Mouse (Mus musculus): ENCODE results near the gene Srsf1. TPM values are rescaled to one million over a fixed set of nuclear protein-coding genes. Genes with fewer than 3 reads are reported as not detected.
A peak's percentile ranks its signal among the peaks of the same experiment; 100 is the strongest.

Srsf1 gene
- polyA plus RNA-seq, 1 experiment from 2014 or later = 244 TPM

GRCm38 (mm10) chr11:88061892-88062625 lies 14.9 kb downstream of the Srsf1 start:
- no peaks in the 10 kb centered on the region for H3K36me3 ChIP-seq
- H3K4me1 ChIP-seq = peaks cover under 1% of the 10 kb centered on the region
- H3K4me3 ChIP-seq = no peak overlapping the region
- no peaks in the 10 kb centered on the region for H3K27me3 ChIP-seq
- no peak overlapping the region for H3K27ac ChIP-seq
- H3K4me2 ChIP-seq = no peak overlapping the region
- H3K9ac ChIP-seq = no peak overlapping the region
- no peaks in the 10 kb centered on the region for H3K9me3 ChIP-seq
- WGBS = 79% methylated on average over 2 of the region's 2 CpGs
- no peak for ATAC-seq (ENCODE audit: insufficient number of reproducible peaks, low FRiP score, low TSS enrichment, low read depth)

DNA sequence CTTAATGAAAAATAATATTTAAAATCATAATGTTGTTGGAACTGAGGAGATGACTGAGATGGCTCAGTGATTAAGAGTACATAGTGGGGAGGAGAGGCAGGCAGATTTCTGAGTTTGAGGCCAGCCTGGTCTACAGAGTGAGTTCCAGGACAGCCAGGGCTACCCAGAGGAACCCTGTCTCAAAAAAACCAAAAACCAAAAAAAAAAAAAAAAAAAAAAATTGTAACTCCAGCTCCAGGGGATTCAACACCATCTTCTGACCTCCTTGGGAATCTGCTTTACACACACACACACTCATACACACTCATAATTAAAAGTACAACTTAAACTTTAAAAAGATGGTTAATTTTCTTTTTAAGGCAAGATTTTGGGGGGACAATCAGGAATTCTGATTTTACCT lies 18.6 kb downstream of the Srsf1 start:
- Histone ChIP-seq H3K36me3 (no peaks in the 10 kb centered on the region), H3K4me1 (peaks cover 16% of the 10 kb centered on the region), H3K27me3 (no peaks in the 10 kb centered on the region), H3K9me3 (no peaks in the 10 kb centered on the region), H3K9ac (no peak overlapping the region), H3K4me2 (no peak overlapping the region), H3K27ac (no peak overlapping the region), H3K4me3 (no peak overlapping the region)
- ATAC-seq (ENCODE audit: insufficient number of reproducible peaks, low FRiP score, low TSS enrichment, low read depth) = no peak

DNA sequence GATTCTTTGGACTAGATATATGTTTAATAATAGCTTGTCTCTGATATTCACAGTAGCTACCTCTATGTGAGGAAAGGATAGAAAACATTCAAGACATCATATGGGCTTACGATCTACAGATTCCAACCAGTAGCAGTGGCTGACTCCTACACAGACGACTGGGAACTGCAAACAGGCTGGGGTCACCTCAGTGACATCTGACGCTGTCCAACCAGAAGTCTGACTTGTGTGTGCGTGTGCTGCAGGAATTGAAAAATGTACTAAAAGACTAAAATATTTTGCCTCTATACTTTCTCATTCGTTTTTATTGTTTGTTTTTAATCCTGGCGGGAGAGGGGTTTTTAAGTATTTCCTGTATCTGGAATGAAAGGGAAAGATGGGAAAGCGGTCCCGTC lies 20.0 kb downstream of the Srsf1 start:
- peak overlapping the region; percentile 72 for H3K4me3 ChIP-seq
- peaks cover 30% of the 10 kb centered on the region for H3K4me1 ChIP-seq
- no peak for ATAC-seq (ENCODE audit: insufficient number of reproducible peaks, low FRiP score, low TSS enrichment, low read depth)
- H3K4me2 ChIP-seq = peak overlapping the region; percentile 74
- no peaks in the 10 kb centered on the region for H3K27me3 ChIP-seq
- H3K36me3 ChIP-seq = no peaks in the 10 kb centered on the region
- H3K9me3 ChIP-seq = no peaks in the 10 kb centered on the region
- peak overlapping the region; percentile 92 for H3K9ac ChIP-seq
- WGBS = 2% methylated on average over 8 of the region's 8 CpGs
- H3K27ac ChIP-seq = peak overlapping the region; percentile 98

- no peaks in the 10 kb centered on the region for H3K9me3 ChIP-seq
- H3K27ac ChIP-seq = peak within 1 kb of the TSS; percentile 98
- H3K4me1 ChIP-seq = peaks cover 31% of the 10 kb centered on the region
- ATAC-seq (ENCODE audit: insufficient number of reproducible peaks, low FRiP score, low TSS enrichment, low read depth) = peak; percentile 85
- WGBS = 1% methylated on average over 59 of the region's 81 CpGs
- H3K27me3 ChIP-seq = no peaks in the 10 kb centered on the region
- H3K36me3 ChIP-seq = no peaks in the 10 kb centered on the region
- H3K9ac ChIP-seq = peak within 1 kb of the TSS; percentile 92
- H3K4me2 ChIP-seq = peak within 1 kb of the TSS; percentile 74
- peak within 1 kb of the TSS; percentile 72 for H3K4me3 ChIP-seq
Measured at GRCm38 (mm10) chr11:88067586-88068410, 20.6 kb downstream of the Srsf1 start, which contains the start of gene Vezf1. TSS of gene Vezf1 (plus strand) at chr11:88068279.

DNA sequence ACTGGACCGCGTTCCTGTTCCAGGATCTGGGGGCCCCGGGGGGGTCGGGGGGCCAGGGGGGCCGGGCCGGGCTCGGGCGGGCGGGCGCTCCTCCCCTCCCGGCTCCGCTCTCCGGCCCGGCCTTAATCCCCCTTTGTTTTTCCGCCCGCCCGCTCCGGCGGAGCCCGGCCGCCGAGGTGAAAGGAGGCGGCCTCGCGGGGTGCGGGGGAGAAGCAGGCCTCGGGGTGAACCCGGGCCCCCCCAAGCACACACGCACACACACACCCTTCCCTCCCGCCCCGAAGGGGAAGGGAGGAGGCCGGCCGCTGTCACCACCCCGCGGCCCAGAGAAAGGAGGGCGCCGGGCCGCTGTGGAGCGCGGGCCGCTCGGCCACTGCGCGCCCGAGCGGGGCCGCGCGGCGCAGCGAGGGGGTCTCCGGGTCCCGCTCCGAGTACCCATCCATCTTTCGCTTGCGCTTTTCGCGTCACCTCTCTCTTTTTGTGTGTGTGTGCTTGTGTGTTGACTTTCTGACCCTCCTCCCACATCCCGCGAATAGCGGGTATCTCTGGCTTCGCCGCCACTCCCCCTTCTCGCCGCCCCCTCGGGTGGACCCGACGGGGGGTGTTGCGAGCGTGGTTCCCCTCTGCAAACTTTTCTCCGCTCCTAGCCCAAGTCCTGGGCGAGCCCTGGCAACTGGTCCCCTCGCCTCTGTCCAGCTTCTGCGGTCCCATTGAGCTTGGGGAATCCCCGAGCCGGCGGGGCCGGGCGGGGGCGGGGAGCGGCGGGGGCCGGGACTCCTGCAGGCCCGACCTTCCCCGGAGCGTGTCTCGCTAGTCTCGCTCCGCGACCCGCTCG lies 21.5 kb downstream of the Srsf1 start:
- H3K4me1 ChIP-seq = peaks cover 37% of the 10 kb centered on the region
- under 1% methylated on average over 70 of the region's 92 CpGs for WGBS
- H3K27ac ChIP-seq = peak overlapping the region; percentile 98
- H3K9me3 ChIP-seq = no peaks in the 10 kb centered on the region
- no peaks in the 10 kb centered on the region for H3K27me3 ChIP-seq
- H3K4me2 ChIP-seq = peak overlapping the region; percentile 63
- H3K36me3 ChIP-seq = peaks cover 8% of the 10 kb centered on the region; the same call in 1 of the 2 replicates
- peak overlapping the region; percentile 72 for H3K4me3 ChIP-seq
- ATAC-seq (ENCODE audit: insufficient number of reproducible peaks, low FRiP score, low TSS enrichment, low read depth) = peak; percentile 68
- peak overlapping the region; percentile 92 for H3K9ac ChIP-seq

DNA sequence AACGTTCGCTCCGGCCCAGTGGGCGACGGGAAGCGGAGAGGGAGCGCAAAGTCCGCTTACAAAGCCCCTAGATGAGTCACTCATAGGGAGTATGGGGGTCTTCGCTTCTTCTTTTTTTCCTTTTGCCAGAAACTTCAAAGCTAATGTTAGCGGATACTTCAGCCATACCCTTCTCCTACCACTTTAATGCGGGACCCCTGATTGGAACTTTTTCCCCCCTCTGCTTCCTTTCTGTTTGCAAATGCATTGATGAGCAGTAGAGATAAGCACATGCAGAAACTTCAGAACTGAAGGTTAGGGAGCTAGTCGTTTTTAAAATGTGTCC lies 22.0 kb downstream of the Srsf1 start:
- Histone ChIP-seq H3K4me3 (peak overlapping the region; percentile 72), H3K4me1 (peaks cover 37% of the 10 kb centered on the region), H3K27me3 (no peaks in the 10 kb centered on the region), H3K36me3 (peaks cover 14% of the 10 kb centered on the region; the same call in 1 of the 2 replicates), H3K4me2 (peak overlapping the region; percentile 63), H3K27ac (peak overlapping the region; percentile 98), H3K9ac (peak overlapping the region; percentile 92), H3K9me3 (no peaks in the 10 kb centered on the region)
- ATAC-seq (ENCODE audit: insufficient number of reproducible peaks, low FRiP score, low TSS enrichment, low read depth) = no peak
- WGBS = 1% methylated on average over 12 of the region's 12 CpGs

GRCm38 (mm10) chr11:88070392-88070791 lies 23.2 kb downstream of the Srsf1 start:
- Histone ChIP-seq H3K4me2 (peak overlapping the region; percentile 63), H3K9me3 (no peaks in the 10 kb centered on the region), H3K4me1 (peaks cover 37% of the 10 kb centered on the region), H3K36me3 (peaks cover 22% of the 10 kb centered on the region; the same call in 1 of the 2 replicates), H3K27me3 (no peaks in the 10 kb centered on the region), H3K9ac (no peak overlapping the region), H3K27ac (no peak overlapping the region), H3K4me3 (peak overlapping the region; percentile 72)
- WGBS = 20% methylated on average over 4 of the region's 4 CpGs
- ATAC-seq (ENCODE audit: insufficient number of reproducible peaks, low FRiP score, low TSS enrichment, low read depth) = no peak

- no peak overlapping the region for H3K4me3 ChIP-seq
- ATAC-seq (ENCODE audit: insufficient number of reproducible peaks, low FRiP score, low TSS enrichment, low read depth) = no peak
- no peaks in the 10 kb centered on the region for H3K9me3 ChIP-seq
- no peaks in the 10 kb centered on the region for H3K27me3 ChIP-seq
- no peak overlapping the region for H3K9ac ChIP-seq
- peaks cover 27% of the 10 kb centered on the region for H3K36me3 ChIP-seq
- no peak overlapping the region for H3K4me2 ChIP-seq
- peaks cover 37% of the 10 kb centered on the region for H3K4me1 ChIP-seq
- H3K27ac ChIP-seq = no peak overlapping the region
- 33% methylated on average over 5 of the region's 5 CpGs for WGBS
Measured at GRCm38 (mm10) chr11:88071113-88071512, 23.9 kb downstream of the Srsf1 start.

GRCm38 (mm10) chr11:88073343-88073875 lies 26.2 kb downstream of the Srsf1 start:
- ATAC-seq (ENCODE audit: insufficient number of reproducible peaks, low FRiP score, low TSS enrichment, low read depth) = no peak
- H3K4me2 ChIP-seq = no peak overlapping the region
- no peaks in the 10 kb centered on the region for H3K27me3 ChIP-seq
- 85% methylated on average over 14 of the region's 14 CpGs for WGBS
- no peak overlapping the region for H3K27ac ChIP-seq
- no peak overlapping the region for H3K9ac ChIP-seq
- no peaks in the 10 kb centered on the region for H3K9me3 ChIP-seq
- no peak overlapping the region for H3K4me3 ChIP-seq
- H3K4me1 ChIP-seq = peaks cover 30% of the 10 kb centered on the region
- peaks cover 47% of the 10 kb centered on the region for H3K36me3 ChIP-seq

- Histone ChIP-seq H3K4me2 (no peak overlapping the region), H3K9ac (no peak overlapping the region), H3K9me3 (no peaks in the 10 kb centered on the region), H3K36me3 (peaks cover 69% of the 10 kb centered on the region), H3K4me3 (no peak overlapping the region), H3K27me3 (no peaks in the 10 kb centered on the region), H3K27ac (no peak overlapping the region), H3K4me1 (peaks cover 22% of the 10 kb centered on the region)
- WGBS = 72% methylated on average over 1 of the region's 1 CpGs
- ATAC-seq (ENCODE audit: insufficient number of reproducible peaks, low FRiP score, low TSS enrichment, low read depth) = no peak
Measured at GRCm38 (mm10) chr11:88075701-88076100, 28.5 kb downstream of the Srsf1 start.

DNA sequence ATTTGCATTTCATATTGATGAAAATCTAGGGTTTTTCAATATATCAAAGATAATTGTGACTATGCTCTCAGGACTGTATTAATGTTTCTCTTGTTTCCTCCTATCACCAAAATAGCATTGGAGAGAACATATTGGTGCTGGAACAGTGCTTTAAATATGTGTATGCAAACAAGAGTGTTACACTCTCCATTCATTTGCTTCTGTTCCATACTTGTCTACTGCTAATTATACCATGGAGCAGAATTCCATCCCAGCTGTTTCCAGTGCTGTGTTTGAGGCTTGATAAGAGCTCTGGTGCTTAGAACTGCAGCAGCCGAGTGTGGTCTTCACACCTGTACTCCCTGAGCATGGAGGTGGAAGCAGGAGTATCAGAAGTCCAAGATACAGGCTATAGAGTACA lies 29.2 kb downstream of the Srsf1 start:
- H3K36me3 ChIP-seq = peaks cover 76% of the 10 kb centered on the region
- no peak overlapping the region for H3K4me2 ChIP-seq
- 86% methylated on average over 1 of the region's 1 CpGs for WGBS
- ATAC-seq (ENCODE audit: insufficient number of reproducible peaks, low FRiP score, low TSS enrichment, low read depth) = no peak
- no peaks in the 10 kb centered on the region for H3K27me3 ChIP-seq
- H3K27ac ChIP-seq = no peak overlapping the region
- no peak overlapping the region for H3K9ac ChIP-seq
- no peaks in the 10 kb centered on the region for H3K9me3 ChIP-seq
- no peak overlapping the region for H3K4me3 ChIP-seq
- H3K4me1 ChIP-seq = peaks cover 15% of the 10 kb centered on the region
